In the genomic region with DNA sequence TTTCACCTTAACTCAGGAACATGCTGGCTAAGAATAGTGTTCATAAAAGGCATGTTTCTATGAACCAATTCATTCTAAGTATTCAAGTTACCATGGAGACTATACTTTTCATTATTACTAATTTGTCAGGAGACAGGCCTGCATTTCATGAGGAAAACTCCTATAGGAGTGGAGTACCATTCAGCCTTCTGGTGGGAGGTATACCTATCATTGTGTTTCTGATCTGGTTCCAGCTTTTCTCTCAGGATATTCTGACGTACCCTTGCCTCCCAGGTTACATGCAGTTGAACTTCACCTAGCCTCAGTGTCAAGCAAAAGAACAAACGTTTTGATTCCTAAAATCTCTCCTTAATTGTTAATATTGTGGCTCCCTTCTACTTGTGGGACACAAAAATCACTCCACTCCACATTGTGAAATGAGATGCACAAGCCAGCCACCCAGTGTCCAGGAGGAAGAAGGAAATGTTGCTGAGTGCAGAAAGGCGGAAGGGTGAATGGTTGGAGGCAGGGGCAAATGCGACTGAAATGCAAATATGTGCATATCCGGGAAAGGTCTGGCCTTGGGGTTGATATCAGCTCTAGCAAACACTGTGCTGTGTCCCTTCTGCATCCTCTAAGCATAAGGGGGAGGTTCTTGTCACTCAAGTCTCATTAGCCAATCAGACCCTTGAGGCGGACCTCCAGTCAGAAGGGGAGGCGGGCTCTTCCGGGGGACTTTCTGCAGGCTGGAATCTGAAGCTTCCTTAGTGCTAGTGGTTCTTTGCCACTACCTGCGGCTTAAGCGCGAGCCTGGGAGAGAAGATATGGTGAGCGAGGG, we compare ENCODE assay signal across 8 mouse cellular contexts. TPM values are rescaled to one million over a fixed set of nuclear protein-coding genes. Genes with fewer than 3 reads are reported as not detected.
DNase-seq lines count a peak whose midpoint lies in the region; ATAC-seq and TF ChIP-seq lines count a peak whose summit lies in the region.

A gene (plus strand): TSS at position 695 of the 817 bp plus-strand sequence.

- H3K4me3 ChIP-seq in embryonic facial prominence, embryonic 12.5 days, result peak within 1 kb of the TSS; percentile 59
- H3K4me3 ChIP-seq in heart, adult 2 months, result peak within 1 kb of the TSS; percentile 72
- H3K4me3 ChIP-seq in limb, embryonic 13.5 days, result peak within 1 kb of the TSS; percentile 70
- H3K4me3 ChIP-seq in midbrain, embryonic 15.5 days, result peak within 1 kb of the TSS; percentile 63

- DNase-seq in 416B (ENCODE audit: low read depth), result peak; percentile 95
- DNase-seq in adrenal gland, postnatal 25 days, result peak; percentile 46
- DNase-seq in heart, adult 2 months, result peak; percentile 68 to 81
- DNase-seq in kidney, adult 9 months, result peak; percentile 74
- DNase-seq in spleen, adult 18-20 months, result peak; percentile 63 to 67

- H3K79me2 ChIP-seq in heart, adult 2 months (replicated peaks; ENCODE audit: control insufficient read depth, insufficient read depth, low read length), result no peaks in the 10 kb centered on the region

- H3K9ac ChIP-seq in embryonic facial prominence, embryonic 12.5 days, result peak within 1 kb of the TSS; percentile 77
- peak within 1 kb of the TSS; percentile 89 for H3K9ac ChIP-seq in heart, adult 2 months (ENCODE audit: low read depth, low read length)
- peak within 1 kb of the TSS; percentile 84 for H3K9ac ChIP-seq in limb, embryonic 13.5 days
- peak within 1 kb of the TSS; percentile 77 for H3K9ac ChIP-seq in midbrain, embryonic 15.5 days

- H3K27ac ChIP-seq in embryonic facial prominence, embryonic 12.5 days, result peak within 1 kb of the TSS; percentile 84
- peak within 1 kb of the TSS; percentile 68 for H3K27ac ChIP-seq in heart, adult 2 months
- H3K27ac ChIP-seq in limb, embryonic 13.5 days, result peak within 1 kb of the TSS; percentile 85
- H3K27ac ChIP-seq in midbrain, embryonic 15.5 days, result peak within 1 kb of the TSS; percentile 87

- peaks cover 8% of the 10 kb centered on the region; the same call in 1 of the 2 replicates for H3K9me3 ChIP-seq in embryonic facial prominence, embryonic 12.5 days
- 0 out of 2 replicates have a peak, but pooled peaks cover 4% of the 10 kb centered on the region for H3K9me3 ChIP-seq in limb, embryonic 13.5 days
- H3K9me3 ChIP-seq in midbrain, embryonic 15.5 days, result no peaks in the 10 kb centered on the region

- peak; percentile 59; the same call in 1 of the 2 replicates for TF ChIP-seq POLR2A in heart, adult 2 months (IDR thresholded peaks at IDR 0.05; ENCODE audit: insufficient read depth, low read depth, low read length)

- ATAC-seq in embryonic facial prominence, embryonic 12.5 days (ENCODE audit: insufficient number of reproducible peaks, insufficient read depth, low FRiP score, low TSS enrichment), result peak; percentile 98
- ATAC-seq in limb, embryonic 13.5 days (ENCODE audit: low FRiP score, low read depth), result peak; percentile 100
- peak; percentile 100 for ATAC-seq in midbrain, embryonic 15.5 days (replicated peaks)

- no peak for TF ChIP-seq CTCF in heart, adult 2 months (IDR thresholded peaks at IDR 0.05)

- 8% methylated on average over 12 of the region's 12 CpGs for WGBS in embryonic facial prominence, embryonic 12.5 days
- WGBS in heart, adult 2 months, result 8% methylated on average over 12 of the region's 12 CpGs
- WGBS in limb, embryonic 13.5 days, result 9% methylated on average over 12 of the region's 12 CpGs
- 6% methylated on average over 12 of the region's 12 CpGs for WGBS in midbrain, embryonic 15.5 days

- H3K27me3 ChIP-seq in embryonic facial prominence, embryonic 12.5 days, result no peaks in the 10 kb centered on the region
- no peaks in the 10 kb centered on the region for H3K27me3 ChIP-seq in heart, adult 2 months (ENCODE audit: control insufficient read depth, insufficient read depth, low read length)
- no peaks in the 10 kb centered on the region for H3K27me3 ChIP-seq in limb, embryonic 13.5 days
- H3K27me3 ChIP-seq in midbrain, embryonic 15.5 days (replicated peaks), result no peaks in the 10 kb centered on the region

- peak within 1 kb of the TSS; percentile 56 for H3K4me2 ChIP-seq in embryonic facial prominence, embryonic 12.5 days (replicated peaks)
- peak within 1 kb of the TSS; percentile 68 for H3K4me2 ChIP-seq in limb, embryonic 13.5 days (replicated peaks)
- peak within 1 kb of the TSS; percentile 54 for H3K4me2 ChIP-seq in midbrain, embryonic 15.5 days

- TF ChIP-seq EP300 in heart, adult 2 months (IDR thresholded peaks at IDR 0.05; ENCODE audit: insufficient read depth, low read depth, low read length), result 0 out of 2 replicates have a peak, but pooled peaks have one; percentile 33

- intact Hi-C loops in heart, adult 2 months (cut with DNase I), result no loop called here

- peaks cover 10% of the 10 kb centered on the region; the same call in 1 of the 2 replicates for H3K36me3 ChIP-seq in embryonic facial prominence, embryonic 12.5 days
- H3K36me3 ChIP-seq in heart, adult 2 months (ENCODE audit: control insufficient read depth, insufficient read depth, low read length), result no peaks in the 10 kb centered on the region
- peaks cover 19% of the 10 kb centered on the region for H3K36me3 ChIP-seq in limb, embryonic 13.5 days
- H3K36me3 ChIP-seq in midbrain, embryonic 15.5 days (replicated peaks), result peaks cover 20% of the 10 kb centered on the region; the same call in 1 of the 2 replicates

- no peaks in the 10 kb centered on the region for H3K4me1 ChIP-seq in embryonic facial prominence, embryonic 12.5 days
- no peaks in the 10 kb centered on the region; the same call in 1 of the 2 replicates for H3K4me1 ChIP-seq in heart, adult 2 months (ENCODE audit: control insufficient read depth, insufficient read depth, low read length)
- peaks cover 9% of the 10 kb centered on the region for H3K4me1 ChIP-seq in limb, embryonic 13.5 days
- peaks cover 13% of the 10 kb centered on the region; the same call in 1 of the 2 replicates for H3K4me1 ChIP-seq in midbrain, embryonic 15.5 days

RNA-seq across cellular contexts. Expression of the gene that starts here (rescaled TPM):
- 12.3 and 16.2 TPM in 2 replicates for total RNA-seq in adrenal gland, postnatal 25 days (2021)
- 7.7 and 8.2 TPM in 2 replicates for polyA plus RNA-seq in embryonic facial prominence, embryonic 12.5 days (2016; fragmentation: Nextera tagmentation; extraction: Ambion mirVana)
- total RNA-seq in heart, adult 2 months (2021), result 1 to 10 TPM; 1.1 to 1.3 TPM
- 0.59 and 0.76 TPM in 2 replicates for polyA plus RNA-seq in heart, adult 2 months (2012; rRNA removed)
- polyA plus RNA-seq in limb, embryonic 13.5 days (2015; fragmentation: Nextera tagmentation; extraction: Ambion mirVana), result 7.5 and 7.7 TPM in 2 replicates
- polyA plus RNA-seq in midbrain, embryonic 15.5 days (2015; fragmentation: Nextera tagmentation; extraction: Ambion mirVana), result 11.3 and 11.6 TPM in 2 replicates

Comparison
In these comparisons a context has a peak if more than half of its experiments do, and no peak if none do; other contexts are left out.
1. Peak in every context shown above with its lines: DNase-seq, ATAC-seq, H3K4me3 ChIP-seq and H3K27ac ChIP-seq.